Mouse (Mus musculus) heart, postnatal 10 days (tissue): ENCODE data around the gene Hist1h1e. TPM values are rescaled to one million over a fixed set of nuclear protein-coding genes. Genes with fewer than 3 reads are reported as not detected.
"Not testable (repeated sequence)": the region's sequence is repeated elsewhere in the genome, so short reads cannot be mapped to it uniquely, and the experiment has no call there.

ENCODE experiments used
- DNase-seq, 2 experiments: peaks; one replicate each; pipeline ENCODE4 v3.0.0; 2021
- intact Hi-C: fragments of 180-260 bp; cut with DNase I; formaldehyde crosslinking; loops from one replicate; pipeline ENCODE4 v1.15.1; 2025
- microRNA-seq, 2 experiments: library from miRNA; unstranded; fragments of <30 nt; microRNA quantifications; one replicate each; pipeline ENCODE4 v1.2.0; 2022
- total RNA-seq, 2 experiments: library from RNA; stranded (reverse); gene quantifications; 2 replicates each; pipeline ENCODE4 v1.2.3; 2021

The Hist1h1e gene
- total RNA-seq, 2 experiments from 2014 or later: 138 to 168 TPM

DNA sequence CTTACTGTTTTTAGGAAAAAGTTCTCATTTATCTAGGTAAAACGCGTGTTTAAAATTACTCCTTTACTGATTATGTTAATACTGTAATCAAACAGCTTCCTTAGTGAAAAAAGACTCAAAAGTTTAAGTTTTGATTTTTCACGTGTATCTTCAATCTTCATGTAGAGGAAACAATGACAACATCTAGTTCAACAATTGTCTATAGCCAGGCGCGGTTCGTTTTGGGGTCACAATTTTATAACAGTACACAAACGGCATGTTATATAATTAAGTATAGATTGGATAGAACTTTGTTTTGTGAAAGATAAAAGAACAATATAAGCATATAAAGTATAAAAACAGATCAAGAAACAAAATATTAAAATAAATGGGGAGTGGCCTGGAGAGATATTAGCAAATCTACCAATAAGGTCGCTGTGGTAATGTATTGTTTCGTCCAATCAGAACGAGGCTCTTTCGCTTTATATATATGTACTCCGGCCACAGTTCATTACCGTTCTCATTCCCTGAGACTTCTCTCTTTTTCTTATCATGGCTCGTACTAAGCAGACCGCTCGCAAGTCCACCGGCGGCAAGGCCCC lies 47.0 kb downstream of the Hist1h1e start, which contains the start of gene Hist1h3d:
Gene Hist1h3d, plus strand, starts transcription at position 493 of the 581 bp plus-strand sequence.
- intact Hi-C loops: no loop called here
- DNase-seq: peak; percentile 73 to 74

DNA sequence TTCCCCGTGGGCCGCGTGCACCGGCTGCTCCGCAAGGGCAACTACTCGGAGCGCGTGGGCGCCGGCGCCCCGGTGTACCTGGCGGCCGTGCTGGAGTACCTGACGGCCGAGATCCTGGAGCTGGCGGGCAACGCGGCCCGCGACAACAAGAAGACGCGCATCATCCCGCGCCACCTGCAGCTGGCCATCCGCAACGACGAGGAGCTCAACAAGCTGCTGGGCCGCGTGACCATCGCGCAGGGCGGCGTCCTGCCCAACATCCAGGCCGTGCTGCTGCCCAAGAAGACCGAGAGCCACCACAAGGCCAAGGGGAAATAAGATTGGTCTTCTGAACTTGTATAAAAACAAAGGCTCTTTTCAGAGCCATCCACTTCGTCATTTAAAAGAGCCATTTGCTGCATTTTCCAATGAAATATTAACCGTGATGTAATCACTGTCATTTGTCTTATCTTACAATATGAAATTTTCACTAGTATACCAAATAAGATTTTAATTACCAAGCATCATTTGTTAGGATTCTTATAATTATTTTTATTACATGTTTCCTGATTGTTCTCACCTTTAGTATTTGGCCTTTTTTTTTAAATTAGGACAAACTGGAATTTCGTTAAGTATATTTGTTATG lies 47.7 kb downstream of the Hist1h1e start:
- not testable (repeated sequence) for DNase-seq
- intact Hi-C loops: loop anchor here (1.0 kb wide), 1 partner anchor 47 kb away; the partner anchor contains the start of gene Hist1h2be

DNA sequence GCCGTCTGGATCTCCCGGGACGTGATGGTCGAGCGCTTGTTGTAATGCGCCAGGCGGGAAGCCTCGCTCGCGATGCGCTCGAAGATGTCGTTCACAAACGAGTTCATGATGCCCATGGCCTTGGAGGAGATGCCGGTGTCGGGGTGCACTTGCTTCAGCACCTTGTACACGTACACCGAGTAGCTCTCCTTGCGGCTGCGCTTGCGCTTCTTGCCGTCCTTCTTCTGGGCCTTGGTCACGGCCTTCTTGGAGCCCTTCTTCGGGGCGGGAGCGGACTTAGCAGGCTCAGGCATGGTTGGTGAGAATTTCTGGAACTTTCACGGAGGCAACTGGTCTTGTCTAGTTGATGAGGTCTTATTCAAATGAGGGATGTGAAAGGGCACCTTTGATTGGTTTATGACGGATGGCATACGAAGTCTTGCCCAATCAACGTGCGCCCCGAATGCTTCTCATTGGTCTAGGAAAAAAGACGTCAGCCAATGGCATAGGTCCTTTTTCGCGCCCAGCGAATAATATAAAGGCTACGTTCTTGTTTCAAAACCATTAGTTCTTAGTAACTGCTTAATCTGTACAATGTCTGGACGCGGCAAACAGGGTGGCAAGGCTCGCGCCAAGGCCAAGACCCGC lies 48.3 kb downstream of the Hist1h1e start, which contains the start of the genes Hist1h2bf and Hist1h2ad:
Gene Hist1h2bf, minus strand, starts transcription at position 299 of the 627 bp plus-strand sequence.
Gene Hist1h2ad, plus strand, starts transcription at position 484 of the 627 bp plus-strand sequence.
- intact Hi-C loops: loop anchor here (1.0 kb wide), 1 partner anchor 47 kb away; the partner anchor contains the start of gene Hist1h2be
- peak; percentile 91 to 92 for DNase-seq

GRCm38 (mm10) chr13:23573034-23573897 lies 49.1 kb downstream of the Hist1h1e start:
- DNase-seq, intact Hi-C loops: not testable (repeated sequence)

DNA sequence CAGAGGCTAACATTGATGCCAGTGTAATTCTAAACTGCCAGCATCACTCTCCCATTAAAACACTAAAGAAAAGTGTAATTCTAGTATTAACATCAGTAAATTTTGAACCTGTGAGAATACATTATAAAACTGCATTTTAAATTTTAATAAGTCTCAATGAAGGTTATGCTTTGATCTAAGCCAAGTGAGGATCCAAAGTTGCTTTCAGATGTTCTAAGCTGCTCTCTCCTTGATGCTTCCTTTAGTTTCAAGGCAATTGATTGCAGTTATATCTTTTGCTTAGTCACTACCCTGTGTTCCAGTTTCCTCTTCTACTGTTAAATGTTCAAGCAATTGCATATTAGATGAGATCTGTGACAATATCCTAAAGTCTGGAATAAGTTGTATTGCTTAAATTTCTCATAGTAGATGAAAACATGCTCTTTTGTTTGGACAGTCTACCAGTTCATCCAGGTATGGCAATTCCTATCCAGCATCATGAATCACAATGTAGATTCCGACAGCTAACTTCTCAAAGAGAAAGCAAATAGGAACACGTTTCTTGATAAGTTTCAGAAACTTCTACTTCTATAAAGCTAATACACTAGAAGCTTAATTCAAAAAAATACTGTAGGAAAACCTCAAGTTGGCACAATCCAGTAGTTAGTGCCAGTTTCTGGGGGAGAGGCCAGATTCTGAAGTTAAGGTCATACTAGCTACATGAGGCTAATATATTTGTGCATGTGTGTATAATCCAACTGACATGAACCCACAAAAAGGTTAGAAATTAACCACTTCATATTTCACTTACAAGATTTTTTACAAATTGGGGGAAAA lies 49.9 kb downstream of the Hist1h1e start:
- DNase-seq: no peak
- intact Hi-C loops: no loop called here

- DNase-seq, intact Hi-C loops: not testable (repeated sequence)
Observed at GRCm38 (mm10) chr13:23571504-23572217, 50.7 kb downstream of the Hist1h1e start.

- intact Hi-C loops: no loop called here
- DNase-seq: peak; percentile 81 to 82
Observed at GRCm38 (mm10) chr13:23571022-23571503, 51.3 kb downstream of the Hist1h1e start, which contains the start of the genes Hist1h2ae and Hist1h2bg. Gene Hist1h2ae (minus strand): TSS chr13:23571220. Gene Hist1h2bg (plus strand): TSS chr13:23571396.

Small RNA genes lying within 50 kb of the gene (microRNA-seq; reads per million reads assigned to microRNA genes)
- gene Gm44359 (0 reads per million in 2 experiments), gene Gm44394 (0 reads per million in 2 experiments)

Other genes with a start within 250 kb of the Hist1h1e start
- gene Abt1, start 198.7 kb downstream of the Hist1h1e start, total RNA-seq: 1 to 10 TPM; 5.3 to 5.6 TPM
- gene Btn1a1, start 156.7 kb downstream of the Hist1h1e start, total RNA-seq: not detected
- not detected for gene Btn2a2, start 133.7 kb downstream of the Hist1h1e start, total RNA-seq
- gene Hist1h4h, start 91.5 kb downstream of the Hist1h1e start, total RNA-seq: 100 to 1,000 TPM; 743 to 812 TPM
- gene Hist1h2af, start 88.7 kb downstream of the Hist1h1e start, total RNA-seq: 100 to 1,000 TPM; 171 to 245 TPM
- 10 to 100 TPM; 45.9 to 66.2 TPM for gene Hist1h3g, start 87.1 kb downstream of the Hist1h1e start, total RNA-seq
- gene Hist1h2bh, start 79.2 kb downstream of the Hist1h1e start, total RNA-seq: 10 to 100 TPM in 1 of 2 experiments, 1 to 10 TPM in 1; 9.2 to 11.2 TPM
- 10 to 100 TPM; 52.6 to 63.4 TPM for gene Hist1h3f, start 78.5 kb downstream of the Hist1h1e start, total RNA-seq
- gene Hist1h4f, start 70.9 kb downstream of the Hist1h1e start, total RNA-seq: 100 to 1,000 TPM; 308 to 354 TPM
- gene Hist1h1d, start 69.3 kb downstream of the Hist1h1e start, total RNA-seq: 10 to 100 TPM; 16.9 to 20.1 TPM
- gene Hist1h3e, start 60.2 kb downstream of the Hist1h1e start, total RNA-seq: 100 to 1,000 TPM; 125 to 161 TPM
- gene Hist1h2ae, start 51.3 kb downstream of the Hist1h1e start, total RNA-seq: 10 to 100 TPM; 38.7 to 42.6 TPM
- gene Hist1h2bg, start 51.2 kb downstream of the Hist1h1e start, total RNA-seq: 100 to 1,000 TPM; 285 to 300 TPM
- gene Hist1h2bf, start 48.4 kb downstream of the Hist1h1e start, total RNA-seq: 100 to 1,000 TPM; 116 to 129 TPM
- 10 to 100 TPM; 32.3 to 37.7 TPM for gene Hist1h2ad, start 48.2 kb downstream of the Hist1h1e start, total RNA-seq
- 10 to 100 TPM; 26.2 to 30.6 TPM for gene Hist1h3d, start 46.8 kb downstream of the Hist1h1e start, total RNA-seq
- gene Hist1h4d, start 41.0 kb downstream of the Hist1h1e start, total RNA-seq: 100 to 1,000 TPM; 167 to 189 TPM
- gene Hist1h2be, start 1.4 kb downstream of the Hist1h1e start, total RNA-seq: 10 to 100 TPM; 18.8 to 19.8 TPM
- 1 to 10 TPM; 5.1 to 6.2 TPM for gene Hist1h2ac, start 61.4 kb upstream of the Hist1h1e start, total RNA-seq
- gene Hist1h2bc, start 61.6 kb upstream of the Hist1h1e start, total RNA-seq: 10 to 100 TPM; 50.8 to 51.3 TPM
- gene Hist1h1t, start 73.3 kb upstream of the Hist1h1e start, total RNA-seq: under 1 TPM; 0.29 to 0.67 TPM
- 100 to 1,000 TPM; 105 to 116 TPM for gene Hist1h4c, start 75.9 kb upstream of the Hist1h1e start, total RNA-seq
- 10 to 100 TPM; 26.7 to 32.4 TPM for gene Hfe, start 88.3 kb upstream of the Hist1h1e start, total RNA-seq
- 100 to 1,000 TPM; 299 to 383 TPM for gene Hist1h1c, start 116.2 kb upstream of the Hist1h1e start, total RNA-seq
- 100 to 1,000 TPM in 1 of 2 experiments, 10 to 100 TPM in 1; 84.0 to 101 TPM for gene Hist1h3c, start 123.0 kb upstream of the Hist1h1e start, total RNA-seq
- gene Hist1h2bb, start 124.2 kb upstream of the Hist1h1e start, total RNA-seq: 100 to 1,000 TPM; 105 to 106 TPM
- gene Hist1h2ab, start 128.6 kb upstream of the Hist1h1e start, total RNA-seq: 100 to 1,000 TPM; 166 to 169 TPM
- gene Hist1h3b, start 129.7 kb upstream of the Hist1h1e start, total RNA-seq: 100 to 1,000 TPM; 221 to 266 TPM
- 100 to 1,000 TPM; 130 to 151 TPM for gene Hist1h4b, start 134.5 kb upstream of the Hist1h1e start, total RNA-seq
- 100 to 1,000 TPM; 162 to 177 TPM for gene Hist1h4a, start 138.7 kb upstream of the Hist1h1e start, total RNA-seq
- gene Hist1h3a, start 139.8 kb upstream of the Hist1h1e start, total RNA-seq: 100 to 1,000 TPM; 160 to 202 TPM
- gene Hist1h1a, start 141.1 kb upstream of the Hist1h1e start, total RNA-seq: 100 to 1,000 TPM; 109 to 127 TPM
- gene Trim38, start 147.4 kb upstream of the Hist1h1e start, total RNA-seq: not detected
- gene Slc17a2, start 184.4 kb upstream of the Hist1h1e start, total RNA-seq: not detected
- gene Slc17a3, start 216.9 kb upstream of the Hist1h1e start, total RNA-seq: not detected
- not detected for gene Slc17a1, start 245.2 kb upstream of the Hist1h1e start, total RNA-seq